Mouse (Mus musculus): Measurements from ENCODE around the gene Cbr1. TPM values are rescaled to one million over a fixed set of nuclear protein-coding genes. Genes with fewer than 3 reads are reported as not detected.

Gene Cbr1
- polyA plus RNA-seq, 1 experiment, result 30.3 TPM

DNA sequence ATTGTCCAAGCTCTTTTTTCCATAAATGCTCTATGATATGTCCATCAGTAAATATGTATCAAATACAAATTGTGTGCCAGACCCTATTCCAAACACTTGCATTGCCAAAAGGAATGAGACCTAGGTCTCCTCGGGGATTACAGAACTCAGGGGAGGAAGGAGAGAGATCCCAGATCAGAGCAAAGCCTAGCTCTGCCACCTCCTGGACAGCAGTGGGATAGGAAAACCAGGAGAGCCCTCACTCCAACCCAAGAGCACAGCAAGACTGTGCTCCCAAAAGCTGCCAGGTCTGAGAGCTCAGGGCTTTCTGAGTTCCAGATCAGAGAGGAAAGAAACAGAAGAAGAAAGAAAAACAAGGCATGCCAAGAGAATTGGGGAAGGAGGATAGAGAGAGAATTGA, 21.1 kb downstream of the Cbr1 start:
- Histone ChIP-seq H3K4me3 (ENCODE audit: extremely low read depth, insufficient read depth, insufficient read length) (no peak overlapping the region), H3K27me3 (ENCODE audit: control insufficient read depth, insufficient read depth, low read length) (no peaks in the 10 kb centered on the region), H3K27ac (ENCODE audit: insufficient read depth, low read length) (no peak overlapping the region), H3K4me1 (ENCODE audit: control insufficient read depth, insufficient read depth, insufficient read length) (no peaks in the 10 kb centered on the region), H3K36me3 (ENCODE audit: control insufficient read depth, insufficient read depth, low read length) (no peaks in the 10 kb centered on the region)
- TF ChIP-seq CTCF (IDR thresholded peaks at IDR 0.05; ENCODE audit: extremely low read depth, insufficient read depth, insufficient read length, insufficient replicate concordance), result 0 out of 2 replicates have a peak, but pooled peaks have one; percentile 1
- no peak for TF ChIP-seq POLR2A (IDR thresholded peaks at IDR 0.05; ENCODE audit: low read depth, low read length)
- WGBS, result 16% methylated on average over 1 of the region's 1 CpGs
- no peak for DNase-seq (ENCODE audit: low read depth in 1 of 2, low spot score in 2 of 2)

DNA sequence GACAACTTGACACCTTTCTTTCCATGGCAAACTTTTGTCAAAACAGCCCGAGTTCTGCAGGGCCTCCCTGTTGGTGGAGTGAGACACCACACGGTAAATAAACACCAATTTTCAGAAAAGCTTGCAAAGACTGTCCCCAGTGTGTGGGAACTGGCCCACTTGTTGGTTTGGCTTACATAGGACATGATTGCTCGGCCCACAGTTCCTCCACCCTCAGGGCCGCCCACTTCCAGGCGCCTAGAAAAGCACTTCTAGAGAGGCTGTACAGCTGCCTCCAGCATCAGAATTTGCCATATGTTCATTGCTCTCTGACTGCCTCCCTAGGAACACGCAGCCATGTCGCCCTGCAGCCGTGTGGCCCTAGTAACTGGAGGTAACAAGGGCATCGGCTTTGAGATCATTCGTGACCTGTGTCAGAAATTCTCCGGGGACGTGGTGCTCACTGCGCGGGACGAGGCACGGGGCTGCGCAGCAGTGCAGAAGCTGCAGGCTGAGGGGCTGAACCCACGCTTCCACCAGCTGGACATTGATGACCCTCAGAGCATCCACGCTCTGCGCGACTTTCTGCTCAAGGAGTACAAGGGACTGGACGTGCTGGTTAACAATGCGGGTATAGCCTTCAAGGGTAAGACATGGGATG, 22.2 kb downstream of the Cbr1 start, which contains the start of gene Gm5678:
Gene Gm5678, plus strand, starts transcription at position 337 of the 640 bp plus-strand sequence.
- no peak within 1 kb of the TSS for H3K27ac ChIP-seq (ENCODE audit: insufficient read depth, low read length)
- WGBS, result 81% methylated on average over 23 of the region's 23 CpGs
- H3K36me3 ChIP-seq (ENCODE audit: control insufficient read depth, insufficient read depth, low read length), result no peaks in the 10 kb centered on the region
- no peak for DNase-seq (ENCODE audit: low read depth in 1 of 2, low spot score in 2 of 2)
- no peaks in the 10 kb centered on the region for H3K4me1 ChIP-seq (ENCODE audit: control insufficient read depth, insufficient read depth, insufficient read length)
- H3K4me3 ChIP-seq (ENCODE audit: extremely low read depth, insufficient read depth, insufficient read length), result no peak within 1 kb of the TSS
- TF ChIP-seq POLR2A (IDR thresholded peaks at IDR 0.05; ENCODE audit: low read depth, low read length), result no peak
- no peak for TF ChIP-seq CTCF (IDR thresholded peaks at IDR 0.05; ENCODE audit: extremely low read depth, insufficient read depth, insufficient read length, insufficient replicate concordance)
- H3K27me3 ChIP-seq (ENCODE audit: control insufficient read depth, insufficient read depth, low read length), result no peaks in the 10 kb centered on the region

DNA sequence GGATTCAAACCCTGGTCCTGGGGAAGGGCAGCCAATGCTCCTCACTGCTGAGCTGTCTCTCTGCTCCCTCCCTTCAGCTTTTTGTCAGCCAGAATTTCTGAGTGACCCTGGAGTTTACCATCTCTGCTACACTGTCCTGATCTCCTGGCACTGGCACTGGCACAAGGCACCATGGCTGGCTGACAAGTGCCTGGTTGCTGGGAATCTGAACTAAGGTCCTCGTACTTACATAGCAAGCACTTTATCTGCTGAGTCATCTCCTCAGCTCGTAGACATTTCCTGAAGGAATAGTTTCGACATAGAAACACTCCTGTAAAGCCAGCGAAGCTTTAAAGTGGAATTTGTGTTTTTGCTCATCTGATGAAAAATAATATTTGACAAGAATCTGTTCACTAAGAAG, 38.4 kb downstream of the Cbr1 start:
- Histone ChIP-seq H3K27ac (ENCODE audit: insufficient read depth, low read length) (no peak overlapping the region), H3K27me3 (ENCODE audit: control insufficient read depth, insufficient read depth, low read length) (no peaks in the 10 kb centered on the region), H3K4me3 (ENCODE audit: extremely low read depth, insufficient read depth, insufficient read length) (no peak overlapping the region), H3K4me1 (ENCODE audit: control insufficient read depth, insufficient read depth, insufficient read length) (no peaks in the 10 kb centered on the region), H3K36me3 (ENCODE audit: control insufficient read depth, insufficient read depth, low read length) (no peaks in the 10 kb centered on the region)
- 18% methylated on average over 4 of the region's 4 CpGs for WGBS
- TF ChIP-seq CTCF (IDR thresholded peaks at IDR 0.05; ENCODE audit: extremely low read depth, insufficient read depth, insufficient read length, insufficient replicate concordance) (no peak), POLR2A (IDR thresholded peaks at IDR 0.05; ENCODE audit: low read depth, low read length) (no peak)
- DNase-seq (ENCODE audit: low read depth in 1 of 2, low spot score in 2 of 2), result no peak

DNA sequence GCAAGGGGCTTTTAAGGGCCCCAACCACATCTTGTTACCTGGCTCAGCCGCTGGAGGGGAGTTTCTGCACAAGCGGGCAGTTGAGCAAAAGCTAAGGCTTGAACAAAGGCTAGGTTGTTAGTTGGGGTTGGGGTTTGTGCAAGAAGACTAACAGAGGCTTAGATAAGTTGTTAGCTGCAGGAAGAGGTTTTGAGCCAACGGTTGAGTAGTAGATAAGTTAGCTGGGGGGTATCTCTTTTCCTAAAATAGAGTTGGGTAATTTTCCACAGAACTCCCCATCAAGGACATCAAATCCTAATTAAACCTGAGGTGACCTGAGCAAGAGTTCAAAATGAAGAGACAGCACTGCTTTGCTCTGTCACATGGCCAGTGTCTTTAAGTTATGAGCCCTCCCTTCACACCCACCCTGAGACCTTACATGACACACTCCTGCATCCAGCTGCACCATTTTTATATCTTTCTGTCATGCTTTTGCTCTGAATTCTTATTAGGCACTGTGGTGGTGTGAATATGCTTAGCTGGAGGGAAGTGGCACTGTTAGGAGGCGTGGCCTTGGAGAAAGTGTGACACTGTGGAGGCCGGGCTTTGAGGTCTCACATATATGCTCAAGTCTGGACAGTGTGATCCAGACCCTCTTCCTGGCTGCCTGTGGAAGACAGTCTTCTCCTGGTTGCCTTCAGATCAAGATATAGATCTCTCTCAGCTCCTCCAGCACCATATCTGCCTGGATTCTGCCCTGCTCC, 43.0 kb downstream of the Cbr1 start:
- H3K4me3 ChIP-seq (ENCODE audit: extremely low read depth, insufficient read depth, insufficient read length), result no peak overlapping the region
- TF ChIP-seq POLR2A (IDR thresholded peaks at IDR 0.05; ENCODE audit: low read depth, low read length) (no peak), CTCF (IDR thresholded peaks at IDR 0.05; ENCODE audit: extremely low read depth, insufficient read depth, insufficient read length, insufficient replicate concordance) (no peak)
- H3K27ac ChIP-seq (ENCODE audit: insufficient read depth, low read length), result no peak overlapping the region
- H3K4me1 ChIP-seq (ENCODE audit: control insufficient read depth, insufficient read depth, insufficient read length), result no peaks in the 10 kb centered on the region
- DNase-seq (ENCODE audit: low read depth in 1 of 2, low spot score in 2 of 2), result no peak
- no peaks in the 10 kb centered on the region for H3K27me3 ChIP-seq (ENCODE audit: control insufficient read depth, insufficient read depth, low read length)
- WGBS, result 73% methylated on average over 5 of the region's 5 CpGs
- H3K36me3 ChIP-seq (ENCODE audit: control insufficient read depth, insufficient read depth, low read length), result no peaks in the 10 kb centered on the region

Other genes starting within 250 kb of the Cbr1 start
- gene Setd4, start 1.8 kb upstream of the Cbr1 start, polyA plus RNA-seq (2012; rRNA removed), result 10.2 and 10.6 TPM in 2 replicates
- gene Gm5678, start 22.2 kb downstream of the Cbr1 start, polyA plus RNA-seq (2012; rRNA removed), result not detected in 2 replicates
- 6.7 and 7.2 TPM in 2 replicates for gene Cbr3, start 77.4 kb downstream of the Cbr1 start, polyA plus RNA-seq (2012; rRNA removed)
- 35.3 and 35.5 TPM in 2 replicates for gene Dop1b, start 106.1 kb downstream of the Cbr1 start, polyA plus RNA-seq (2012; rRNA removed)
- 9.3 and 10.6 TPM in 2 replicates for gene Morc3, start 226.3 kb downstream of the Cbr1 start, polyA plus RNA-seq (2012; rRNA removed)

Data from spleen, adult 2 months (tissue).